Mouse (Mus musculus) neutrophil, adult 59 days (primary cell): ENCODE results near the gene Cetn3. TPM values are rescaled to one million over a fixed set of nuclear protein-coding genes. Genes with fewer than 3 reads are reported as not detected.

ENCODE experiments used
- total RNA-seq, 2 experiments: library from RNA; stranded (reverse); gene quantifications; 1 replicate in 1 of 2; 2 replicates in 1 of 2; pipeline ENCODE4 v1.2.4; 2023

Cetn3 gene
- total RNA-seq: 10 to 100 TPM; 50.3 to 52.2 TPM

GRCm38 (mm10) chr13:81782971-81783404 lies at the start of gene Cetn3:
Cetn3 (plus strand) TSS chr13:81783077.

Other genes with a start within 250 kb of the Cetn3 start
- under 1 TPM; 0.44 to 0.95 TPM for gene Adgrv1, start 149.9 kb upstream of the Cetn3 start, total RNA-seq
- gene Lysmd3, start 125.4 kb upstream of the Cetn3 start, total RNA-seq: 10 to 100 TPM; 21.5 to 25.1 TPM
- 1 to 10 TPM; 2.7 to 3.7 TPM for gene Polr3g, start 72.1 kb upstream of the Cetn3 start, total RNA-seq
- gene Mblac2, start 71.7 kb upstream of the Cetn3 start, total RNA-seq: 1 to 10 TPM; 3.2 to 3.7 TPM